Mouse (Mus musculus): ENCODE measurements around the gene Ramp3. TPM values are rescaled to one million over a fixed set of nuclear protein-coding genes. Genes with fewer than 3 reads are reported as not detected.

The Ramp3 gene
- polyA plus RNA-seq, 1 experiment from 2014 or later: 0.93 TPM

DNA sequence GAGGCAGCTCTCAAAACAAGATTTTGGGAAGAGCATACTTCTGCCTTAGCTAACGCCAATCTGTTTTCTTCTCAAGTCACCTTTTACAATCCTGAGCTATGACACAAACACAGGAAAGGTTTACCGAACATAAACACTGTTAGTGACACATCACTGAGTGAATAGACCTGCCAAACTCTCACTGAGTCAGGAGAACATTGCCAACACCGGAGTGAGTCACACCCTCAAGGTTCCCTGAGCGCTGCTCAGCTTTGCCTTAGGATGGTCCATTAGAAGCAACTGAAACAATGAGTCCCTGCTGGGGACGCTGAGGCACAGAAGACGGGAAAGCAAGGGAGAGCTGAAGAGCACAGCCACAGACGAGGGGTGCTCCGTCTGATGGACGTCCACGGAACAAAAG is 40.0 kb downstream of the Ramp3 start:
- Histone ChIP-seq H3K9me3 (ENCODE audit: control insufficient read depth, low read length) (no peaks in the 10 kb centered on the region), H3K36me3 (ENCODE audit: control insufficient read depth, insufficient read depth, low read length) (no peaks in the 10 kb centered on the region), H3K27ac (ENCODE audit: low read length) (no peak overlapping the region), H3K4me2 (ENCODE audit: low read depth, low read length) (no peak overlapping the region), H3K4me1 (replicated peaks; ENCODE audit: control insufficient read depth, insufficient read depth, low read length) (no peaks in the 10 kb centered on the region), H3K9ac (ENCODE audit: low read length) (no peak overlapping the region), H3K27me3 (ENCODE audit: control insufficient read depth, insufficient read depth, low read depth, low read length) (no peaks in the 10 kb centered on the region), H3K4me3 (ENCODE audit: low read length) (no peak overlapping the region)
- ATAC-seq (ENCODE audit: low read depth): no peak
- 79% methylated on average over 10 of the region's 10 CpGs for WGBS

DNA sequence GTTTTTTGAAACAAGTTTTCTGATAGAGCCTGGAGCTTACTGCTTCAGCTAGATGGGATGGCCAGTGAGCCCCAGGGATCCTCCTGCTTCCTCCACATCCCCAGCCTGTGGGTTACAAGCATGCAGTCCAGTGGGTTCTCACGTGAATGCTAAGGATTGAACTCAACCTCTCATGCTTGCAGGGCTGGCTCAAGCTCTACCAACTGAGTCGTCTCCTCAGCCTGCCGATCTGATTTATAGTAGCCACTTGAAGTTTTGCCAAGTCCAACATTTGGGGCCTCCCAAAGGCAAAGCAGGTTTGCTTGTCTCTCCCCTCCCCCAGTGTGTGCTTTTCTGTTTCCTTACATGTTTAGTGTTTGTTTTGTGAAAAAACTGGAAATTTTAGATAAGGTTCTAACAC is 43.9 kb downstream of the Ramp3 start:
- H3K4me1 ChIP-seq (replicated peaks; ENCODE audit: control insufficient read depth, insufficient read depth, low read length): no peaks in the 10 kb centered on the region
- no peak overlapping the region for H3K27ac ChIP-seq (ENCODE audit: low read length)
- H3K9me3 ChIP-seq (ENCODE audit: control insufficient read depth, low read length): no peaks in the 10 kb centered on the region
- H3K4me2 ChIP-seq (ENCODE audit: low read depth, low read length): no peak overlapping the region
- no peaks in the 10 kb centered on the region for H3K27me3 ChIP-seq (ENCODE audit: control insufficient read depth, insufficient read depth, low read depth, low read length)
- no peak overlapping the region for H3K9ac ChIP-seq (ENCODE audit: low read length)
- no peak for ATAC-seq (ENCODE audit: low read depth)
- H3K36me3 ChIP-seq (ENCODE audit: control insufficient read depth, insufficient read depth, low read length): no peaks in the 10 kb centered on the region
- WGBS: 22% methylated on average over 3 of the region's 3 CpGs
- no peak overlapping the region for H3K4me3 ChIP-seq (ENCODE audit: low read length)

DNA sequence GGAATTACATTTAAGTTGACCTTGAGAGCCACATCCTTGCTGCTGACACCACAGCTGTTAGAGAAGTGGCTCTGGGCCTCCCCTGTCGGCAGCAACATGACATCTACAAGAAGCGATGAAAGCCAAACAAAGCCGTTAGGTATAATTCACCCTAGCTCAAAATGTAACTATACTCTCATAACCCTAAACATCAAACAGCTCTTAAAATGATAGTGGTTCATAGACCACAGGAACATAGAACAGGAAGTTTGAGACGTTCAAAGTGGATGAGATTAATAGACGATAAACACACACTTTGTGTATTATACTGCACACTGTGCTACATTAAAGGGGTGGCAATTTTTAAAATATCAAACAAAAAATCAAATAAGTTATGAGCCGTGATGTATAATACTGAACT is 46.5 kb downstream of the Ramp3 start:
- H3K27me3 ChIP-seq (ENCODE audit: control insufficient read depth, insufficient read depth, low read depth, low read length): no peaks in the 10 kb centered on the region
- no peak overlapping the region for H3K4me2 ChIP-seq (ENCODE audit: low read depth, low read length)
- H3K36me3 ChIP-seq (ENCODE audit: control insufficient read depth, insufficient read depth, low read length): no peaks in the 10 kb centered on the region
- H3K4me1 ChIP-seq (replicated peaks; ENCODE audit: control insufficient read depth, insufficient read depth, low read length): no peaks in the 10 kb centered on the region
- ATAC-seq (ENCODE audit: low read depth): no peak
- H3K27ac ChIP-seq (ENCODE audit: low read length): no peak overlapping the region
- 60% methylated on average over 6 of the region's 6 CpGs for WGBS
- no peak overlapping the region for H3K9ac ChIP-seq (ENCODE audit: low read length)
- no peaks in the 10 kb centered on the region; the same call in 1 of the 2 replicates for H3K9me3 ChIP-seq (ENCODE audit: control insufficient read depth, low read length)
- no peak overlapping the region for H3K4me3 ChIP-seq (ENCODE audit: low read length)

DNA sequence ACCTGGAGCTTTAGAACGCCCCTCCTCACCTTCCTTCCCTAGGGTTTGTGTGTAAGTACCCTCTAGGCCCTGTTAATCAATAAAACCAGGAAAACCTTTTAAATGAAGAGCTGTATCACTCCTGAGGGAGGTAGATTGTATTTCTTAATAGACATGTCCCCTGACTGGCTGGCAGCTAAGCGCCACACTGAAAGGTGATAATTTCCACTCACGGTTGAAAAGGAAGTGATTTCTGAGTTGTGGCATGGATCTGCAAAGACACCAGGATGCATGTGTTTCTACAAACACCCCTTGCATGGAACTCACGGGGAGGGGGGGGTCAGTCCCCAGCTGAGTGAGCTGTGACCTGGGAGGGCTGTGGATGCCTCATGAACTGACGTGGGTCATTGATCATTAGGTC is 47.2 kb downstream of the Ramp3 start:
- no peaks in the 10 kb centered on the region; the same call in 1 of the 2 replicates for H3K9me3 ChIP-seq (ENCODE audit: control insufficient read depth, low read length)
- no peak for ATAC-seq (ENCODE audit: low read depth)
- no peak overlapping the region for H3K27ac ChIP-seq (ENCODE audit: low read length)
- no peak overlapping the region for H3K4me2 ChIP-seq (ENCODE audit: low read depth, low read length)
- no peak overlapping the region for H3K9ac ChIP-seq (ENCODE audit: low read length)
- H3K27me3 ChIP-seq (ENCODE audit: control insufficient read depth, insufficient read depth, low read depth, low read length): no peaks in the 10 kb centered on the region
- no peaks in the 10 kb centered on the region for H3K36me3 ChIP-seq (ENCODE audit: control insufficient read depth, insufficient read depth, low read length)
- no peaks in the 10 kb centered on the region for H3K4me1 ChIP-seq (replicated peaks; ENCODE audit: control insufficient read depth, insufficient read depth, low read length)
- WGBS: 64% methylated on average over 5 of the region's 5 CpGs
- H3K4me3 ChIP-seq (ENCODE audit: low read length): no peak overlapping the region

DNA sequence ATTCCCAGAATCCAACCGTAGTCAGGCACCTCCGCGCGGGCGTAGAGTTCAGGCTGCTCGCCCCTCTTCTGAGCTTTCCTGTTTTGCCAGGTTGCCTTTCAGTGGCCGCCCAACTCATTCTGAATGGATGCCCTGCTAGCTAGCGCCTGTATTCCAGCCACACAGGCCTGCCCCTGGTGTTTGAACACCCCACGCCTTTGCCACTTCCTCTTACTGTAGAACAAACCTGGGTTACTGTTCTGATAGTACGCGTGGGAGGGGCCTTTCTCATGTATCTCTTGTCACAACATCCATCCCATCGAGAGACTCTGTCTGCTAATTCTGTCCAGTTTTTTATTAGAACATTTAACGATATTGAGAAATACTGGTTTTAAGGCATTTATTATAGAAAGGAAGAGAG is 48.5 kb downstream of the Ramp3 start:
- Histone ChIP-seq H3K27ac (ENCODE audit: low read length) (no peak overlapping the region), H3K36me3 (ENCODE audit: control insufficient read depth, insufficient read depth, low read length) (no peaks in the 10 kb centered on the region), H3K9me3 (ENCODE audit: control insufficient read depth, low read length) (no peaks in the 10 kb centered on the region; the same call in 1 of the 2 replicates), H3K4me1 (replicated peaks; ENCODE audit: control insufficient read depth, insufficient read depth, low read length) (no peaks in the 10 kb centered on the region), H3K9ac (ENCODE audit: low read length) (no peak overlapping the region), H3K4me2 (ENCODE audit: low read depth, low read length) (no peak overlapping the region), H3K27me3 (ENCODE audit: control insufficient read depth, insufficient read depth, low read depth, low read length) (no peaks in the 10 kb centered on the region), H3K4me3 (ENCODE audit: low read length) (no peak overlapping the region)
- ATAC-seq (ENCODE audit: low read depth): no peak
- WGBS: 88% methylated on average over 13 of the region's 13 CpGs

DNA sequence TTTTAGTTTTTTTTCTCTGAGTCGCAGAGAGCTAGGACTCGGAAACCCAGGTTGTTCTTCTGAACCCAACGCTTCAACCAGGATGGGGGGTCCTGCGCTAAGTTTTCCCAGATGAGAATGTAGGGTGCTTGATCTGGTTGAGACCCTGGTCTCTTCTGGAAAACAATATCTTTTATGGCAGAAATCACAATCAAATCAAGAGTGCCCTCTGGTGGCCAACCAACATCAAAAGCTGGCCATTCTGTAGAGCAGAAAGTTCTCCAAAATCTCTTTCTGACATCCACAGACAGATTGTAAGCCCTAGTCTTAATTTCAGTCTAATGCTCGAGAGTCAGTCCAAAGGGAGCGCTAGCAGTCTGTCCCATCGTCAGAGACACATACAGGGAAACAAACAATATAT is 50.1 kb downstream of the Ramp3 start:
- ATAC-seq (ENCODE audit: low read depth): no peak
- Histone ChIP-seq H3K27me3 (ENCODE audit: control insufficient read depth, insufficient read depth, low read depth, low read length) (no peaks in the 10 kb centered on the region), H3K36me3 (ENCODE audit: control insufficient read depth, insufficient read depth, low read length) (no peaks in the 10 kb centered on the region), H3K4me2 (ENCODE audit: low read depth, low read length) (no peak overlapping the region), H3K4me1 (replicated peaks; ENCODE audit: control insufficient read depth, insufficient read depth, low read length) (no peaks in the 10 kb centered on the region), H3K4me3 (ENCODE audit: low read length) (no peak overlapping the region), H3K27ac (ENCODE audit: low read length) (no peak overlapping the region), H3K9ac (ENCODE audit: low read length) (no peak overlapping the region), H3K9me3 (ENCODE audit: control insufficient read depth, low read length) (no peaks in the 10 kb centered on the region; the same call in 1 of the 2 replicates)
- 85% methylated on average over 7 of the region's 7 CpGs for WGBS

DNA sequence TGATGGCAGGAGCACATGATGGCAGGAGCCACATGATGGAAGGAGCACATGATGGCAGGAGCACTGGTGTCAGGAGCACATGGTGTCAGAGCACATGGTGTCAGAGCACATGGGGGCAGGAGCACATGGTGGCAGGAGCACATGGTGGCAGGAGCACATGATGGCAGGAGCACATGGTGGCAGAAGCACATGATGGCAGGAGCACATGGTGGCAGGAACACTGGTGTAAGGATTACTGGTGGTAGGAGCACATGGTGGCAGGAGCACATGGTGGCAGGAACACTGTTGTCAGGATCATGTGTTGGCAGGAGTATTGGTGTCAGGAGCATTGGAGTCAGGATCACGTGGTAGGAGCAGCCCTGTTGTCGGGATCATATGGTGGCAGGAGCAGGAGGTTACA is 52.1 kb downstream of the Ramp3 start:
- no peaks in the 10 kb centered on the region for H3K27me3 ChIP-seq (ENCODE audit: control insufficient read depth, insufficient read depth, low read depth, low read length)
- H3K4me3 ChIP-seq (ENCODE audit: low read length): no peak overlapping the region
- WGBS: 60% methylated on average over 2 of the region's 2 CpGs
- no peaks in the 10 kb centered on the region; the same call in 1 of the 2 replicates for H3K9me3 ChIP-seq (ENCODE audit: control insufficient read depth, low read length)
- no peaks in the 10 kb centered on the region for H3K4me1 ChIP-seq (replicated peaks; ENCODE audit: control insufficient read depth, insufficient read depth, low read length)
- no peak overlapping the region for H3K27ac ChIP-seq (ENCODE audit: low read length)
- no peaks in the 10 kb centered on the region for H3K36me3 ChIP-seq (ENCODE audit: control insufficient read depth, insufficient read depth, low read length)
- no peak for ATAC-seq (ENCODE audit: low read depth)
- H3K9ac ChIP-seq (ENCODE audit: low read length): no peak overlapping the region
- no peak overlapping the region for H3K4me2 ChIP-seq (ENCODE audit: low read depth, low read length)

DNA sequence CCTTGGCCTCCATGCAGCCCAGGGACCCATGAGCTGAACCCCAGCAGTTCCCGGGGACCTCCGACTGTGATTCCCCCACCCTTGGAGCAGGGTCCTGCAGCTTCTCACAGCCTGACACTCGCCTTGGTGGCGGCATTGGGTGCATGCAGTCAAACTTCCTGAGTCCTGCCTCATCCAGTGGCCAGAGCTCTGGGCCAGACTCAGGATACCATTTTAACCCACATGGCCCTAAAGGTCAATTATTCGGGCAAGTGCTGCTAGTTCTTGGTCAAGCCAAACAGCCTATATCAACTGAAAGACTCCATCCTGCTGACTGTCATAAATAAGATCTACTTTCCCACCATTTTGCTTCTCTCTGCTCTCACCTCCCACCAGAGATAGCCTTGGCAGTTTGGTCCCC is 62.4 kb downstream of the Ramp3 start:
- WGBS: 81% methylated on average over 5 of the region's 5 CpGs
- Histone ChIP-seq H3K4me1 (replicated peaks; ENCODE audit: control insufficient read depth, insufficient read depth, low read length) (no peaks in the 10 kb centered on the region), H3K9me3 (ENCODE audit: control insufficient read depth, low read length) (no peaks in the 10 kb centered on the region), H3K27me3 (ENCODE audit: control insufficient read depth, insufficient read depth, low read depth, low read length) (no peaks in the 10 kb centered on the region), H3K4me2 (ENCODE audit: low read depth, low read length) (no peak overlapping the region), H3K9ac (ENCODE audit: low read length) (no peak overlapping the region), H3K36me3 (ENCODE audit: control insufficient read depth, insufficient read depth, low read length) (no peaks in the 10 kb centered on the region), H3K27ac (ENCODE audit: low read length) (no peak overlapping the region), H3K4me3 (ENCODE audit: low read length) (no peak overlapping the region)
- ATAC-seq (ENCODE audit: low read depth): no peak

DNA sequence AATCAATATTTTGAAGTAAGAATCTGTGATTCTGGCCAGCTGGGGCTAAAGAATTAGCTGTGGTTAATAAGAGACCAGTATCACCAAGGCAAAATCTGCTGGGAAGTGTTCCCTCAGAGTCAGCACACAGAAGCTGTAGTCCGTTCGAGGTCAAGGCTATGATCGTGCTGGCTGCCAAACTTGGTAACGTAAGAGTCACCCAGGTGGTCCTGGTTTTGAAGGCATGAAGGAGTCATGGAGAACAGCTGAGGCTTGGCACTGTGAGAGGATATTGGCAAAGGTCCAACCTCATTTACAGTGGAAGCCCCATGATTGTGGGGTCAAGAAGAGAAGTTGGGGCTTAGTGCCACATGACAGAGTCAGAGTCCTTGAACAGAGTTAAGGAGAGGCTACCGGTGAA is 68.6 kb downstream of the Ramp3 start:
- WGBS: 79% methylated on average over 5 of the region's 5 CpGs
- no peaks in the 10 kb centered on the region for H3K36me3 ChIP-seq (ENCODE audit: control insufficient read depth, insufficient read depth, low read length)
- H3K9ac ChIP-seq (ENCODE audit: low read length): no peak overlapping the region
- H3K4me3 ChIP-seq (ENCODE audit: low read length): no peak overlapping the region
- no peaks in the 10 kb centered on the region for H3K4me1 ChIP-seq (replicated peaks; ENCODE audit: control insufficient read depth, insufficient read depth, low read length)
- no peak overlapping the region for H3K27ac ChIP-seq (ENCODE audit: low read length)
- H3K27me3 ChIP-seq (ENCODE audit: control insufficient read depth, insufficient read depth, low read depth, low read length): no peaks in the 10 kb centered on the region
- H3K4me2 ChIP-seq (ENCODE audit: low read depth, low read length): no peak overlapping the region
- no peaks in the 10 kb centered on the region for H3K9me3 ChIP-seq (ENCODE audit: control insufficient read depth, low read length)
- ATAC-seq (ENCODE audit: low read depth): no peak
